Mouse (Mus musculus) ZHBTc4 (cell line): ENCODE results near the gene Rrp7a.
A peak's percentile ranks its signal among the peaks of the same experiment; 100 is the strongest.
"Not testable (repeated sequence)": the region's sequence is repeated elsewhere in the genome, so short reads cannot be mapped to it uniquely, and the experiment has no call there.

Experiments
- DNase-seq: peaks from one replicate; pipeline ENCODE4 v3.0.0-alpha.2; 2011; ENCODE audit warnings: low read depth, low spot score

Rrp7a gene

DNA sequence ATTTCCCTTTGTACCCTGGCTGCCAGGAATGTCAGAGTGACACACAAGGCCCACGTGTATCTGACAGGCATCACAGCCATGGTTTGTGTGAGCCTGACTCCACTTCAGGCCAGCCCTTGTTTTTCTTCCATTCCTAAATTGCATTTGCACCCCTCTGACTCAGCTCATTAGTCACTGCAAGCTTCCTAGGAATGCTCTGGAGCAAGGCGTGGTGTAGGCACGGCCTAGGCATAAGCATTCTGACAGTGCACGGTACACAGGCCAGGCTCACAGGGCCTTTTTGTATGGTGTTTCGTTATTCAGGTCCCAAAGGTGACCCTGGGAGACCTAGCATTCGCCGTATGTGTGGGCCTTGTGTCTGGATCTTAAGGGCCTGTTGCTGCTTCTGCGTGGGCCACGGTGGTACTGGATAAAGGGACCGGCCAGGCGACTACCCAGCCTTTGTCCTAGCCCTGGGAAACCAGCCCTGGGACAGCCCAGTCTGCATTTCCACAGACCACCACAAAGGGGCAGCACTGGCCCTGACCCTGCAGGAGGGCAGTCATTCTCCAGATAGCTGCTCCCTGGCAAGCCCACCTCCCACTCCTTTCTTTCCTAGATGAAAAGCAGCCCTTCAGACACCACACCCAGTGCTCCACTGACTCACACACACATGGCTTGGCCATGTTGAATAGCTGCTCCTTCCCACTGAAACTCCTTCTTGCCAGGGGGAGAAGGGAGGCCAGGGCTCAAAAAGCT is 34.5 kb upstream of the Rrp7a start:
- DNase-seq = peak; percentile 91

DNA sequence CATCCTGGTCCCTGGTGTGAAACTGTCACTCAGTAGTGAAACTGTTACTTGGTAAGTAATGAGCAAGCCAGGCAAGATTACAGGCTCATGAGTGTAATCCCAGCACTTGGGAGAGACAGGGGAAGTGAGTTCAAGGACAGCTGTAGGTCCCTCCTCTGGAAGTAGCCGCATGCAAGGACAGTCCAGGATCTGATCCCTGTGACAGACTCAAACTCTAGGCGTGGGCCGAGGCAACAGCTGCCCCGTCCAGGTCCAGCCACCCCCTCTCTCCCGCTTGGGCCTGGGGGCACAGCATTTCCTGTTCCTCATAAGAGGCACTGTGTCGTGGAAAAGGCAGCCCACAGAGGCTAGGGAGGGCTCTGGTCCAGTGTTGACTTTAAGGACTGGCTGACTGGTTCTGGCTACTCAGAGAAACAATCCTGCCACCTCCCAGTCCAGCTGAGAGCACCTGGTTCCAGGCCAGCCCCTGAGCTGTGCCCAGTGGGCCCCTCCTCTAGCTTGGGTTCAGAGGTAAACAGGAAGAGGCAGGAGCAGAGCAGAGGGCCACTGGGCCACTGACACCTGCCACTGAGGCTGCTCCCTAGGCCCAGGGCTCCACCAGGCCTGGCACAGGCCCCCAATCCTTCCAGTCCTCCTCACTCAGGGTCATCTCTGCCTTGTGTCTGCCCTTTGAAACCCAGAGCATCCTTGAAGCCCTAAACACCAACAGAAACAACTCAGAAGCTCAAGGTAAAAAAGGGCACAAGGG is 33.2 kb upstream of the Rrp7a start:
- no peak for DNase-seq

DNA sequence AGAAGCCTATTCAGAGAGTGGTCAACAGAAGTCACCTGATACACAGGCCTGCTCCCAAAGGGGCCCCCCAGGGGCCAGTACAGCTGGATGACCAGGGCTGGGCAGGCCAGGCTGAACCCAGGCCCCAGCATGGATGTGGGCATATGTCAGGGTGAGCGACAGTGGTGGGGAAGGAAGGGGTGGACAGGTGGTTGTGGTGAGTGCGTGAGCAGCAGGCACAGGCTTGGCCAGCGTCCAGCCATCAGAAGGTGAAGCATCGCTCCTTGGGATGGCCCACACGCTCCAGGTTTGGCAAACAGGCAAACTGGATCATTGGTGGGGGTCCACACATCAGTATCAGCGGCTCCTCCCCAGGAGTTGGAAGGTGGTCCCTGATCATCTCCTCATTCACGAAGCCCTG is 31.7 kb upstream of the Rrp7a start:
- DNase-seq = no peak

DNA sequence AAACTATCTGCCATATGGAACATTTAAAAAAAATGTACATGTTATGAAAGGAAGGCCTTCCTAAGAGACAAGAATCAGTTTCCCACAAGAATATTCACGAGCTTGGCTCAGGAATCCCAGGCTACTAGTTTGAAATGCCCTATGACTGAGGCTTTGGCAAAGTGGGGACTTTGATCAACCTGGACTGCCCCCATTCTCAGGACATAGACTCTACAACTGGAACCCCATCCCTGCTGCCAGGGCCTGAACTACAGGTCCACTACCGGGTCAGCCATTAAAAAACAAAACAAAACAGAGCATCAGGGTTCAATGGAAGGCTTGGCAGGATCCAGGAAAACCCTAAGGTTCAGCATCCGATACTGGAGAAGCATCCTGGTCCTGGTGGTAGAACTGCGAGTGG is 28.1 kb upstream of the Rrp7a start:
- DNase-seq = no peak

DNA sequence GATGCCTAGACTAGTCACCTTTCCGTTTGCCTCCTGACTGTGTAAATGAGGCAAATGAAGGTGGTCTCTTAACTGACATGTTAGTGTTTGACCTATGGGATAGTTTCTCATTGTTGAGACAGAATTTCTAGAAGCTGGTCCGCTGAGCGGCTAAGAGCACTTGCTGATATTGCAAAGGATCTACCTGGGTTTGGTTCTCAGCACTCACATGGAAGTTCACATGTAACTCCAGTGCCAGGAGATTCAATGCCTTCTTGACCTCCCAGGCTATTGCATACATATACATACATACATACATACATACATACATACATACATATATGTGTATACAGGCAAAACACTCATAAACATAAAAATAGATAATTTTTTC is 27.5 kb upstream of the Rrp7a start:
- DNase-seq = no peak

DNA sequence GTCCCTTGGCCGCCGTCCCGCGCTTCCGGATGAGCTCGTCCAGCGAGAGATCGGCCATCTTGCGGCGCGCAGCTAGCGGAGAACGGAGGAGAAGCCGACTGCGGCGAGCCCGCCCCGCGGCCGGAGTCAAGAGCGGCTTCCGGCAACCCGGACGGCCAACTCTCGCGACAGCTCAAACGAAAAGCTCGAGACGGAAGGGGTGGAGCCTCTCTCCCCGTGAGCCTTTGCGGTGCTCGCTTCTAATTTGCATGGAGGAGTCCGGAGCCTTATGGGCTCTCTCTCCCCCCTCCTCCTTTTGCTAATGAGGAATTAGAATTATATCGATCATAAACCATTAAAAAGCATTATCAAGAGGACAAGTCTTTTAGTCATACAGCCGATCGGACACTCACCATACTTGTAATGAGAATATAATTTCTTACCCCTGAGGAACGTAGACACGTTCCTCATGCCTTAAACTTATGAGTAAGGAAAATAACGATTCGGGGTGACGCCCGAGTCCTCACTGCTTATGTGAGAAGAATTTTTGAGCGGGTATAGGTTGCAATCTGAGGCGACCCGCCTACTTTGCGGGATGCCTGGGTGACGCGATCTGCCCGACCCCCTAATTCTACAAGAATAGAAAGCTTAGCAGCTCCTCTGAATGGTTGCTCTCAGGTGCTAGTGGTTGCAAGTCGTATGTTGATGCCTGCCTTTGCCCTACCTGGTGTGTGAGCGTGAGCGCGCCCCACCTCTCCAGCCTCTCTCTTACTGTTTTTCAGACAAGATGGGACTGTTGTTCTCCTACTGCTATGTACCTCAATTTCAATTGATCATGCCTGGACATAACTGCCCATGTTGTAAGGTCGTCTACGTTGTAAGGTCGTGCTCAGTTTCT is 26.8 kb upstream of the Rrp7a start, which contains the start of gene Poldip3:
Poldip3 (minus strand) TSS at position 189 of the 877 bp plus-strand sequence.
- peak; percentile 98 for DNase-seq

DNA sequence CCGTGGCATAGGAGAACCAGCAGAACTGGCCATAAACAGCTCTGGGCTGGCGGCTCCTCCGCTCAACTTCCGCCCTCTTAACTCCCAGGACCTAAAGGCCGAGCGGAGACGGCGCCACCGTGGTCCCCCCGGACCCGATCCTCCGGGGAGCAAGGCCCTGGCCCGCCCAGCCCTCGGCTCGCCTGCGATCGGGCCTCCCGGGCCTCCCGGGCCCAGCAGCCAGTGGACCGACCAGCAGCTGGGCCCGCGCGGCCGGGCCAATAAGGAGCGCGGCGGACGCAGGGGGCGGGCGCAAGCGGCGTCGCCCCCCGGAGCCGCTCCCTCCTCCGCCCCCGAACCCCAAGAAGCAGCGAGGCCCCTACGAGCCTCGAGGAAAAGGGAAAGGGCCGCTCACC is 26.2 kb upstream of the Rrp7a start:
- no peak for DNase-seq

DNA sequence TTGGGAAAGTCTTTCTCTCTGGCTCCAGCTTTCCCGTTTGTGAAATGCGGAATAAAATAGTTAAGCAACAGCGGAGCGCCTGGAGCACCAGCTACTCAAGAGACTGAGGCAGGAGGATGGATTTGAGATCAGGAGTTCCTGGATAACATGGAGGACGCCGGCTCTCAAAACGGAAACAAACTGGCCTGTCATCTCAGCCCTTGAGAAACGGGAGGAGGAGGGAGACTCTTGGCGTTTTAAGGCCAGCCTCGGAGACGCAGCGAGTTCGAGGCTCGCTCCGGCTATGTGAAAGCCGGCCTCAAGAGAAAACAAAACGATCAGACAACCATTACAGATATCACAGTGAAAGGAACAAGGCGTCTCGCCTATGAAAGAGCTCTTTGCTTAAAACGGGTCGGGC is 25.8 kb upstream of the Rrp7a start:
- DNase-seq = peak; percentile 54

DNA sequence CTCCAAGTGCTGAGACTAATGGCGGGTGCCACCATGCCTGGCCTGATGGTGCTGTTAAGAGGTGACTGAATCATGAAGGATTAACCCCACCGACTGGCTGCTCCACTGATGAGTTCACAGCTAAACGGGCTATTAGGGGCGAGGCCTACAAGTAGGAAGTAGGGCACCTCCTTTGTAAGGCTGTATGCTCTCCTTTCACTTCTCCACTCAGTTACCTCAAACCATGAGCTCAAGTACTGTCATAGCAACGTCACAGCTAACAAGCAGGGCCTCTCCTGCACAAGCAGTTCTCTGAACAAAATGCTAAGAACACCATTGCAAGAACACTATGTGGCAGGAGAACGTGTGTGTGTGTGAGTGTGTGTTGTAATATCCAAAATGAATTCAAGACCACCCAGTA is 22.9 kb upstream of the Rrp7a start:
- DNase-seq = no peak

DNA sequence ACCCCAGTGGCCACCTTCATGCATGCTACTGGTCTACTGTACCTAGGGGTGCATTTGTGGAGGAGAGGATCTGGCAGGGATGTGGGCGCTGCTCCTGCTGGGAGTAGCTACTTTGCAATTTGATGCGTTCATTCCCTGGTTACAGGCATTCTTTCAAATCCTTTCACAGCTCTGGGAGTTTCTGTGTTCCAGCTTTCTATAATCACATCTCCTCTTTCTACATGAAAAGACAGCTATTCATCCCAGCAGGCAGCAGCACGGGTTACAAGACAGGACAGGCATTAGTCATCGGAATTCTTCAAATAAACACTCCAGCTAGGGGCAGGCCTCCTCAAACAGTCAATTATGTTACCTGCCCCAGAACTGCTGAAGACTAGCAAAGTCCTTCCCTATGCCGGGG is 20.3 kb upstream of the Rrp7a start:
- DNase-seq = no peak

DNA sequence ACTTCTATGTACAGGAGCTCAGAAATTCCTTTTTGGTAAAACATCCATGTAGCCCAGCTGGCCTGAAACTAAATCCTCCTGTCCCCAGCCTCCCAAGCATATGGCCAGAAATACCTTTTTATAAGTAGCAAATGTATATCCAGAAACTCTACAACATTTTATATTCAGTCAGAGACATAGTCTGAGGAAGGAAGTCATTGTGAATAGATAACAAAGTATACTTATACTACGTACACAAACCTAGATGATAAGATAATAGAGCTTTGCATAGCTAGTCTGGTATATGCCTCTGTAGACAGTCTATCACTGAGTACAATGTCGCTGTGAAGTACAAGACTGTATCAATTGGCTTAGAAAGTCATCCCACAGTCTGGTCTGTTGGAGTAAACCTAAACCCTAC is 13.1 kb upstream of the Rrp7a start:
- DNase-seq = no peak

DNA sequence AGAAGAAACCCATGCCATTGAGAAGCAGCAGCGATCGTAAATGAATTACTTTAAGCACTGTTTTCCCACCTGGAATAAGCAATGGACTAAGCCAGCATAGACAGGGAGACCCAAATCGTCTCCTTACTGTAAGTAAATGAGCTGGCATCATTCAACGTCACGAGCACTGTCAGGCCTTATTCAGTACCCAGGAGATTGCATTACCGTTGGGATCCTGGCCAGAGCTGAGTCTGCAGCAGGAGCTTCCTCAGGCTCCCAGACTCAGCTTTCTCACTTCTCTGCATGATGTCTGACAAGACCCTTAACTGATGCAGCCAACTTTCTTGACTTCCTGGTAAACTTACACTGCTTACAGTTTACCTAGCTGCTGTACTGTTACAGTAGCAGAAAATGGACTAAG is 12.1 kb upstream of the Rrp7a start:
- no peak for DNase-seq

DNA sequence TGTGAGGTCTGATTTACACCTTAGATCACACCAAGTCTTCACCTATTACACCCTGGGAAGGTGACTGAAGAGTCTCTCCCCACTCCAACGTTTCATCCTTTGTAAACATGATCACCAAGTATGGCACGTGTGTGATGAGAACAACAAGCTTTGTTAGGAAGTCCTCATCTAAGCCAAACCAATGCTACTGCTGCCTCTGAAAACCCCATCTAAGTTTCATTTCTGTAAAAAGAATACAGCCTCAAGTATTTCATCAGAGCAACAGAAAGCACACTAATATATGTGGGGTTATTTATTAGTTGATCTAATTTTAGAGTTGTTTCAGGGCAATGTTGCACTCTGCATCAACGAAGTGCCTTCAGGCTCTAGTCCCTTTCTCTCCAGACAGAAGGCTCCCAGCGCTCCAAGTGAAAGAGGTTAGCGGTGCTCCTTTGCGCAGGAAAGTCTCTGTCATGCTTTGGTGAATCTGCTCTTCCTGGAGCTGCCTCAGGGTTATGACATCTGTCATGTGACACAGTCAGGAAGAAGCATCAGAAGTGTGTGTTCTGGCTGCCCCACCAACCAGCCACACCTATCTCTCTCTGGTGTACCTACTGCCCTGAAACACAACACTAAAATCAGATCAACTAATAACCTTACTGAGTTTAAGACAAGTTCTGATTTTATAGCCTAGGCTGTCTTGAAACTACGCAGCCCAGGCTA is 7.1 kb upstream of the Rrp7a start:
- no peak for DNase-seq

DNA sequence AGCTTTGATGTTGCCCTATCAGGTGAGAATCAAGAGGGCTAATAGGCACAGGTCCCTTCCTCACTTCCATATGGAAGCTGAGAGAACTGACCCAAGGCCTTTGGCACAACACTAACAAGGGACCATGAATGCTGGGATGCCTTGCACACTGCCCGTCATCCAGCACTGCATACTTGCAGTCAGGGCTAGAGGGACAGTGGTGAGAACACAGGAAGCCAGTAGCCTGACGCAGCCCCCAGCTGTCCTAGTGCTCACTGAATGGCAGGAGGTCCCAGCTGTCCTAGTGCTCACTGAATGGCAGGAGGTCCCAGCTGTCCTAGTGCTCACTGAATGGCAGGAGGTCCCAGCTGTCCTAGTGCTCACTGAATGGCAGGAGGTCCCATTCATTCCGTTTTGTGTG is 4.4 kb upstream of the Rrp7a start:
- DNase-seq = not testable (repeated sequence)

DNA sequence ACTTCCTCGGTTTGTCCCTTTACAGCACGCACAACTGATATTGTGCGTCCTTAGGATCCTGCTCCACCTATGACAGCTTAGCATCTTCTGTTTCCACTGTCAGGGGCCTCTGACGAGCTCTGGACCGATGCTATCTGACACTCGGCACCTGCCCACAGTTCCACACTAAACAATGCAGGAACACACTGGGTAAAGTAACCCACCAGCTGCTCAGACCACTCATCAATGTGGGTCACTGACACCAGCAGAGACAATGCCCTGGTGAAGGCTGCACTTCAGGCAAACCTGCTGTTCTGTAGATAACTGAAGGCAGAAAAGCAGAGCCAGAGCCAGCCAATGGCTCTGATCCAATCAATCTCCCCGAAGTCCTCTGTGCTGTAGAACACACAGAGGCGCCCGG is 4.0 kb upstream of the Rrp7a start:
- no peak for DNase-seq

DNA sequence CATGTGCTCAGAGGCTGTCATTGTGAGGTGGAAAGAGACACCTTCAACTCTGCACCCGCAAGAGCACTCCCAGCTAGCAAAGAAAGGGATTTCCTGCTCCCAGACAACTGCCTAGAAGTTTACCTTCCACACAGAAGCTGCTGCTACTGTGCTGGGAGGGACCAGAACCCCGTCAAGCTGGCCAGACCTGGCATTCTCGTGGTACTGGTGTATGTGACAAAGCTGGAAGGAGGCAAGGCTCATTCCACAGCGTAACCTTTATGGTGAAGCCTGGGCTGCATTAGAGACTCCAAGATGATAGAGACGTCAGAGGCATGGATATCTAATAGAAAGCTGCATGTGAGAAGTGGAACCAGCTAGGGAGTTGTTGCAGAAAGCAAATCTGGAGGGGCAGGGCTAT is 2.0 kb upstream of the Rrp7a start:
- no peak for DNase-seq

DNA sequence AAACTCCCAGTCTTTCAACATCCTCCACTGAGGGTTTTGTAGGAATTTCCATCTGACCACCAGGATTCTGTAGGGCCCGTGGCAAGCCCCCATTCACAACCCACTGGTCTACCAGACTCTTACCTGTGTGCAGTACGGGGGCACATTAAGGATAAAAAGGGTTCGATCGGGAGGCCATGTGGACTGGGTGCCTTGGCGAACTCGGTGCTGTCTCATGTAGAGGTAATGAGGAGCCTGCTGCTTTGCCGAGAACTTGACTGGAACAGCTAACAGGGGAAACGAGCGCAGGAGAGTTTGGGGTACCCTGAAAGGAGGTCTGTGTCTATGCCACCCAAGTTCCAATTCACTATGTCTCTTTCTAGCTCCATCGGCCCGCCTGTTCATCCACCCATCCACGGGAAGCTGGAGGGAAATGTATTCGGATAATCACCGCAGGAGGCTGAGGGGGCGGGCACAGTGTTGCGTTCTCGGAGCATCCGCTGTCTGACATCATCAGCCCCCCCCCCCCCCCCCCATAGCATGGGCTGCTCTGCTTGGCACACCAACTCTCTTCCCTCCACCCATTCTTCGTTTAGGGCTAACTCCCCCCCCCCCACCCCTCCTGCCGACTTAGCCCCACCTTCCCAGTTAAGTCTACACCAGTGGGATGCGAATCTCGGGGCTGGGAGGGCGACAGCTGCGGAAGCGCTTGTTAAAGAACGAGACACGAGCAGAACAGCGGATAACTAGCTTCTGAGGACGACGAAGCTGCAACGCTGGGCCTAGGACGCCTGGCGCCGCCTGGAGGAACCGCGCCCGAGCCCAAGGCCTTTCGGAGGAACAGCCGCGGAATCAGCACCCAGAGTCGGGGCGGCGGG is 664 bp downstream of the Rrp7a start:
- peak; percentile 82 for DNase-seq

DNA sequence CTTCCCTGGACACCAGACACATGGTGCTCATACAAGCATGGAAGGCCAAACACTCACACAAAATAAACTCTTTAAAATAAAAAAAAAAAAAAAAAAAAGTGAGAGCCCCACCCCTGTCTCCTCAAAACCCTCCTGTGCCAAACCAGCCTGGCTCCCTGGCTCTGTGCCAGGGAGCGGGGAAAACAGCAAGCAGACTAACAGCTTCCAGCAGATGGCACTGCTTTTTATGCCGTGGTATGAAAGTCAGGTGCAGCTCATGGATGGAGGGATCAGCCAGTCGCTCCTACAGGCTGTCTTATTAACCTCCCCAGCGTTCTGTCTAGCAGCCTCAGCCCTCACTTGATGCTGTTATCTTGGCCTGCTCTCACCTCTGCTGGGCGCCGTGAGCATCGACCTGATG is 4.2 kb downstream of the Rrp7a start:
- DNase-seq = peak; percentile 75

DNA sequence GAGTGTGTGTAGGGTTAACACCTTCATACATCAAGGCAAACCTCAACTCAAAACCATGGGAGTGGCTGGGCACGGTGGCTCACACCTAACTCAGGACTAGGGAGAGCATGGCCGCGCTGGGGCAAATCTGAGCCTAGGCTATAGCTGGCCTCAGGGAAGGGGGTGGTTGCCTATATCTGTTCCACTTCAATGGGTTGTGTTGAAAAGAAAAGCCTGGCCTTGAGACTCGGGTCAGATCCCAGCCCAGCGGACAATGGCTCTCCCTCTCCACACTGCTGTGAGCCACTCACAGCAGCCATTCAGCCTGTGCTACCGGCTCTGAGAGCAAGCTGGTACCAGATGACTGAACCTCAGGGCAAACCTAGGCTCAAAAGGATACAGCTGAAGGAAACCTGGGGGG is 7.5 kb downstream of the Rrp7a start:
- DNase-seq = peak; percentile 53

DNA sequence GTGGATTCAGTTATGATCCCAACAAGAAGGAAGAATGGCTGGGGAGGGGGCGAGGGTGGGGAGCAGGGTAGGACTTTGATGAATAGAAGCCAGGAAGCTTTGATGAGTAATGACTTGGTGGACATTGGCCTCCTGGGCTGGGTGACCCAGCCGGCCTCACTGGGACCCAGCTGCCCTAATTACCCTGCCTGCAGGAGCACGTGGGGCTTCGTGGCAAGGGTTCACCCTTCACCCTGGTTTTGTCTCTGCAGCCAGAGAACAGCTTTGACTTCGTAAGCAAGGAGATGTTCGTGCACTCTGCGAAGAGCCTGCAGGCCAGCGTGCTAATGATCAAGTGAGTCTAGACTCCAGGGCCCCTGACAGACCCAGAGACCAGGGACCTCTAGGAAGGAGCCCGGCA is 8.5 kb downstream of the Rrp7a start:
- DNase-seq = no peak

DNA sequence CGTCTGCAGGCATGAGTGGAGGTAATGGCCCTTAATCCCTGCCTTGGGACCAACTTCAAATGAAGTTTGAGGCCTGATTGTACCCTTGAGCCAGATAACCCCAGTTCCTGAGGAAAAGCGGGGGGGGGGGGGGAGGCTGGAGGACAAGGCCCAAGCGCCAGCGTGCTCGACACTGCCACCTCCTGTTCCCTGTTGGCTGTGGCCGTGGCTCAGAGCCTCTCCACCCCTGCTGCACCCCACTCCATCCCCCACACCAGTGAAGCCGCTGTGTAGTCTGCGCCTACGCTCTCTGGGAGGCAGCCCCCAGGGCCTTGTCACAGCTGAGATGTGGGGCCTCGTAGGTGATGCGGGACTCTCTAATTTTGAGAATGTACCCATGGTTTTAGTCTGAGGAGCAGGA is 9.7 kb downstream of the Rrp7a start:
- no peak for DNase-seq
